10 mouse cellular contexts compared by ENCODE assay signal in genomic region chr11:118507904-118508303, GRCm38 (mm10). TPM values are rescaled to one million over a fixed set of nuclear protein-coding genes. Genes with fewer than 3 reads are reported as not detected.
DNase-seq lines count a peak whose midpoint lies in the region; ATAC-seq and TF ChIP-seq lines count a peak whose summit lies in the region.
"Had no signal": no experiment of that assay in that cellular context is flagged by ENCODE, and none has a peak within 500 bp of the region (broad histone marks: within the 10 kb centered on the region; RNA-seq: fewer than 3 reads in every experiment).

No protein-coding gene starts in this region.

- peak; percentile 85 for TF ChIP-seq CTCF in olfactory bulb, adult 2 months (IDR thresholded peaks at IDR 0.05; ENCODE audit: insufficient read depth, low read depth, low read length)

- peaks cover 24% of the 10 kb centered on the region for H3K4me1 ChIP-seq in kidney, embryonic 15.5 days
- H3K4me1 ChIP-seq in limb, embryonic 14.5 days (ENCODE audit: control insufficient read depth, insufficient read depth, low read length): peaks cover 13% of the 10 kb centered on the region
- H3K4me1 ChIP-seq in olfactory bulb, adult 2 months (ENCODE audit: control insufficient read depth, insufficient read depth, low read length): peaks cover 47% of the 10 kb centered on the region

- H3K9ac ChIP-seq in kidney, embryonic 15.5 days: no peak overlapping the region
- no peak overlapping the region for H3K9ac ChIP-seq in limb, embryonic 14.5 days (ENCODE audit: low read depth, low read length, severe bottlenecking)
- H3K9ac ChIP-seq: embryonic facial prominence, embryonic 13.5 days; neural tube, embryonic 12.5 days had no signal

- WGBS in kidney, embryonic 15.5 days: 31% methylated on average over 5 of the region's 5 CpGs
- 21% methylated on average over 5 of the region's 5 CpGs for WGBS in limb, embryonic 14.5 days
- 32% methylated on average over 5 of the region's 5 CpGs for WGBS in olfactory bulb, adult 2 months

- ATAC-seq in kidney, embryonic 15.5 days (replicated peaks; ENCODE audit: low FRiP score): no peak
- ATAC-seq in limb, embryonic 14.5 days (ENCODE audit: low FRiP score, low read depth): no peak

- H3K4me3 ChIP-seq in kidney, embryonic 15.5 days (replicated peaks): no peak overlapping the region
- no peak overlapping the region for H3K4me3 ChIP-seq in limb, embryonic 14.5 days (replicated peaks; ENCODE audit: low read length)
- no peak overlapping the region for H3K4me3 ChIP-seq in olfactory bulb, adult 2 months (ENCODE audit: insufficient read depth, low read depth, low read length)
- H3K4me3 ChIP-seq: embryonic facial prominence, embryonic 13.5 days; neural tube, embryonic 12.5 days had no signal

- no peak overlapping the region for H3K27ac ChIP-seq in kidney, embryonic 15.5 days
- no peak overlapping the region for H3K27ac ChIP-seq in limb, embryonic 14.5 days (replicated peaks; ENCODE audit: low read depth, low read length)
- H3K27ac ChIP-seq in olfactory bulb, adult 2 months (ENCODE audit: insufficient read depth, low read depth, low read length): no peak overlapping the region
- H3K27ac ChIP-seq: embryonic facial prominence, embryonic 13.5 days; neural tube, embryonic 12.5 days had no signal

- peak; percentile 63 for DNase-seq in kidney, adult 11 months
- peak; percentile 85 for DNase-seq in cerebellum, adult 11-12 months
- DNase-seq in frontal cortex, postnatal 14 days (ENCODE audit: low spot score in 2 of 2): peak; percentile 54 to 79
- DNase-seq in kidney, adult 9 months: peak; percentile 84
- peak; percentile 68 for DNase-seq in limb, embryonic 14.5 days (ENCODE audit: low spot score)
- peak; percentile 68 for DNase-seq in thymus, postnatal 0 days (ENCODE audit: low spot score)

- no peaks in the 10 kb centered on the region for H3K9me3 ChIP-seq in kidney, embryonic 15.5 days (replicated peaks)
- H3K9me3 ChIP-seq in limb, embryonic 14.5 days (ENCODE audit: control insufficient read depth, low read length): no peaks in the 10 kb centered on the region
- H3K9me3 ChIP-seq: embryonic facial prominence, embryonic 13.5 days; neural tube, embryonic 12.5 days had no signal

- no peak overlapping the region for H3K4me2 ChIP-seq in kidney, embryonic 15.5 days
- H3K4me2 ChIP-seq in limb, embryonic 14.5 days (replicated peaks; ENCODE audit: low read depth, low read length, severe bottlenecking): no peak overlapping the region
- H3K4me2 ChIP-seq: embryonic facial prominence, embryonic 13.5 days; neural tube, embryonic 12.5 days had no signal

- peaks cover 58% of the 10 kb centered on the region for H3K27me3 ChIP-seq in kidney, embryonic 15.5 days
- peaks cover 12% of the 10 kb centered on the region; the same call in 1 of the 2 replicates for H3K27me3 ChIP-seq in limb, embryonic 14.5 days (ENCODE audit: control insufficient read depth, insufficient read depth, low read length)

- no peaks in the 10 kb centered on the region for H3K36me3 ChIP-seq in kidney, embryonic 15.5 days
- H3K36me3 ChIP-seq in limb, embryonic 14.5 days (ENCODE audit: control insufficient read depth, insufficient read depth, low read length): no peaks in the 10 kb centered on the region
- H3K36me3 ChIP-seq: embryonic facial prominence, embryonic 13.5 days; neural tube, embryonic 12.5 days had no signal

- no peak for TF ChIP-seq POLR2A in limb, embryonic 14.5 days (IDR thresholded peaks at IDR 0.05; ENCODE audit: borderline replicate concordance, extremely low read depth, insufficient read depth, insufficient read length)
- no peak for TF ChIP-seq POLR2A in olfactory bulb, adult 2 months (IDR thresholded peaks at IDR 0.05; ENCODE audit: insufficient read depth, low read depth, low read length)

RNA-seq across cellular contexts. Expression of gene Engase, which starts 31.3 kb away (rescaled TPM):
- 5.4 and 8.7 TPM in 2 replicates for polyA plus RNA-seq in kidney, embryonic 15.5 days (2015; fragmentation: Nextera tagmentation; extraction: Ambion mirVana)
- 7.9 and 9.6 TPM in 2 replicates for polyA plus RNA-seq in limb, embryonic 14.5 days (2012; rRNA removed)
- polyA plus RNA-seq in limb, embryonic 14.5 days (2014; fragmentation: Nextera tagmentation; extraction: Ambion mirVana): 4.5 and 7.9 TPM in 2 replicates
- not detected in 2 replicates for polyA plus RNA-seq in olfactory bulb, adult 2 months (2012; ENCODE audit: insufficient read depth, insufficient read length, low replicate concordance, missing spikeins)
- polyA plus RNA-seq in thymus, postnatal 0 days (2015; fragmentation: Nextera tagmentation; extraction: Ambion mirVana): 16.0 and 17.1 TPM in 2 replicates
